Mouse (Mus musculus): ENCODE measurements around the gene Bloc1s6.

Gene Bloc1s6

GRCm38 (mm10) chr2:122737894-122738830 lies at the start of gene Bloc1s6:
Bloc1s6 (plus strand) TSS chr2:122738503.
- in situ Hi-C loops (cut with MboI, MseI), result loop anchor here (25.0 kb wide), 1 partner anchor 1276 kb away; the partner anchor contains the start of genes Hypk, Mfap1b and Serinc4

DNA sequence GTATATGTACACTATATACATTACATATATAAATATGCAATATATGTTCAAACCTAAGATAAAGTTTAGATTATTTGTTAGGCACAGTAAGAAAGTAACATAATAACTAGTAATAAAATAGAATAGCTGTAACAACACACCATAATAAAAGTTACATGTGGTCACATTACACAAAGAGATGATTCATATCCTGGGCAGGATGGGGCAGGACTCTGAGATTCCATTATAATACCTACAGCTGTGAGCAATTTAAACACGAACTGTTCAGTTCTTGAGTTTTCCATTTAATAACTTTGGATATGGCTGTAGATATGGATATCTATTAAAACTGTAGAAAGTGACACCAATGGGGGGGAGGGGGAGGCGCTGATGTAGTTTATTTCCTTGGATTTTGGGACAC lies 40.8 kb upstream of the Bloc1s6 start:
- in situ Hi-C loops (cut with MboI, MseI), result no loop called here

- in situ Hi-C loops (cut with MboI, MseI), result no loop called here
Observed at GRCm38 (mm10) chr2:122701012-122701411, 37.3 kb upstream of the Bloc1s6 start.

- in situ Hi-C loops (cut with MboI, MseI), result no loop called here
Observed at GRCm38 (mm10) chr2:122701871-122702180, 36.5 kb upstream of the Bloc1s6 start.

DNA sequence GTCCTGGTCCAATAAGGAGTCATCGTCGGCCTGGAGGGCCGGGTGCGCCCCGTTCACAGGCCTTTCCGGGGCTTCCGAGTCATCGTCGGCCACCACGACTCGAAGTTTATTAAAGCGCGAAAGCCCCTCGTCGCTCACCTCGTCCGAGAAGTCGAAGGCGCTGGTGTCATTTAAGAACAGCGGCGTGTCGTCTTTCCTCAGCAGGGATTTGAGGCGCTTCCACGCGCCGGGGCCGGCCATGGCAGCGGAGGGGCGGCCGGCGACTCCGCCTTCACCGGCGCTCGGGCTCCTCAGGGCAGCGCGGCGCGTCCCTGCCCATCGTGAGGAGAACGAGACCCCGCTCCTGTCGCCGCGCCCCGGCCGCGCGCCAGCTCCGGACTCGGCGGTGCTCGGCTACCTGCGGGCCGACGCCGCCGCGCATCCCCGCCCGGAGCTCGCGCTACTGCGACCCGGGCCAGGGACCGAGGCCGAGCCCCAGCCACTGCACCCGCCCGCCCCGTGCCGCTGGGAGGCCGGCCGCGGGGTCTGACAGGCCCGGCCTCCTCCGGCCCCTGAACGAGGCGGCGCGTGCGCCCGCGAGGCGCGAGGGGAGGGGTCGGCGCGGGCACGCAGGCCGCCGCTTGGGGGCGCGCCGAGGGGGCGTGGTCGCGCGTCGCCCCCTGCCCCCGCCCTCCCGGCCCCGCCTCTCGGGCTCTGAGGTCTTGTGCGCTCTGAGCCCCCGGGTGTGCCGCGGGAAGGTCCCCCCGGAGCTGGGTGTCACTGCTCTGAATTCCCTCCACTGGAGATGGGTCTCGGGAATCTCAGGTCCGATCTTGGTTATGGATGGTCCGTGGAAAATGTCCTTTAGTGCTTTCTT lies 35.9 kb upstream of the Bloc1s6 start, which contains the start of gene Slc30a4:
Gene Slc30a4 (minus strand): TSS at position 483 of the 856 bp plus-strand sequence.
- in situ Hi-C loops (cut with MboI, MseI), result no loop called here

DNA sequence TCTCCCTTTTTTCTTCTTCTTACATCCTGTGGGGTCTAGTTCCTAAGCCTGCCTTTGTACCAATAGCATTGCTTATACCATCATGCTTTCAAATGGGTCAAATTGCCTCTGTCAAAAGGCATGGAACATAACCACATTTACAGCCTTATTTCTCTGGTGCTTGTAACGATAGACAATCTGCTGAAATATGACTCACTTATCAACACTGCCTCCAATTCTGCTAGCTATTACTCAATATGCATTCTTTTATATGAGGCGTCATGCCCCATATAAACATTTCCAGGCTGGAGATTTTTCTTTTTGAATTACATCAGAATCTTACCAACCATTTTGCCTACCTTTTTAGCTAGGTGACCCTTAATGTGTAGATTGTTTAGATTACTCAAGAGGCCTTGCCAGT lies 33.7 kb upstream of the Bloc1s6 start:
- in situ Hi-C loops (cut with MboI, MseI), result no loop called here

GRCm38 (mm10) chr2:122708080-122708479 lies 30.2 kb upstream of the Bloc1s6 start:
- in situ Hi-C loops (cut with MboI, MseI), result no loop called here

- in situ Hi-C loops (cut with MboI, MseI), result no loop called here
Observed at GRCm38 (mm10) chr2:122709156-122709555, 29.1 kb upstream of the Bloc1s6 start.

DNA sequence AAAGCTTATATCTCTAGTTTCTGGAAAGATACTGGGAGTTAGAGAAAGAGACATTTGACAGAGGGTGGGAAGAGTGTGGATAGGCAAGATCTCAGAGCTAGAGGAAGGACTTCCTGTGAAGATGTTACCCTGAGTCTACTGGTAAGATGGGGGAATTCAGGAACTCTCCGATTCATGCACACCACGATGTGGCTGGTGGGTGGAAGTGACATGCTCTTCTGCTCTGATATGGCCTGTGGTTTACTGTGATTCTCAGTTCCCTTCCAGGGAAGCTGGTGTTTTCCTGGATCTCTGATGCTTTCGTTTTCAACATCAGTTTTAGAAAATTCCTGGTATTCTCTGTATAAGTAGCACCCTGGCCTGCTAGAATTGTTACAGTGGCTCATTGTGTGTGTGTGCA lies 26.4 kb upstream of the Bloc1s6 start:
- in situ Hi-C loops (cut with MboI, MseI), result no loop called here

DNA sequence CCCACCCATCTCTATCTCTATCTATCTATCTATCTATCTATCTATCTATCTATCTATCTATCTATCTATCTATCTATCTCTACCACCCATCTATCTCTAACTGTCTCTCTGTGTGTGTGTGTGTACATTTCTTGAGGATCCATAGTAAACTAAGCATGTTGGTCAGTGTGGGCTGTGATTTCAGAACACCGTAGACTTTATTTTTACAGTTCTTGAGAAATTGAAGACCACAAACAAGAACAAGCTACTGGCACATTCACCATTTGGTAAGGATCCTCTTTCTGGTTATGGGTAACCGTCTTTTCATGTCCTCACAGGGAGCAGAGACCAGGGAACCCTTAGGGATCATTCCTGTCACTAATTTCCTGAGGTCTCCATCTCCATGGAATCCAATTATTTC lies 25.5 kb upstream of the Bloc1s6 start:
- in situ Hi-C loops (cut with MboI, MseI), result no loop called here

- in situ Hi-C loops (cut with MboI, MseI), result no loop called here
Observed at GRCm38 (mm10) chr2:122715148-122715692, 23.1 kb upstream of the Bloc1s6 start.

DNA sequence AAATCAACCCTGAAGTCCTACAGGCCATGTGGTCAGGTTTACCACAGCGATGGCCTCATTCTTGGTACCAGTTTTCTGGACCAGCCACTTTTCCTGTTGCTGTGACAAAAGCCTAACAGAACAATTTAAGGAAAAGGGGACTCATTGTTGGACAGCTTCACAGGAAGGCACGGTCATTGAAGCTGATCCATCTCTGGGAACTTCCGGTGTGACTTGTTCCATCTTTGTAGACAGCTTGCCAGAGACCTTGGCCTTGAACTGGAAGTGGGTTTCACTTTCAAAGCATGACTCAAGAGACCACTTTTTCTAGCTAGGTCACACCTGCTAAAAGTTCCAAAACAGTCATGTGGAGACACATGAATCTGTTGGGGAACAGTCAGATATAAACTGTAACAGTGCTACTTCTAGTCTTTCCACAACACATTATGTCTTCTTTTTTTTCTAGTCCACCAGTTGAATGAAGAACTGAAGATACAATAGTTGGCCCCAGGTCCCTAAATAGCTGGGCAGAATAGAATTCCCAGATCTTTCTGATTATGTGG lies 21.9 kb upstream of the Bloc1s6 start:
- in situ Hi-C loops (cut with MboI, MseI), result no loop called here

GRCm38 (mm10) chr2:122719232-122719631 lies 19.1 kb upstream of the Bloc1s6 start:
- in situ Hi-C loops (cut with MboI, MseI), result no loop called here

DNA sequence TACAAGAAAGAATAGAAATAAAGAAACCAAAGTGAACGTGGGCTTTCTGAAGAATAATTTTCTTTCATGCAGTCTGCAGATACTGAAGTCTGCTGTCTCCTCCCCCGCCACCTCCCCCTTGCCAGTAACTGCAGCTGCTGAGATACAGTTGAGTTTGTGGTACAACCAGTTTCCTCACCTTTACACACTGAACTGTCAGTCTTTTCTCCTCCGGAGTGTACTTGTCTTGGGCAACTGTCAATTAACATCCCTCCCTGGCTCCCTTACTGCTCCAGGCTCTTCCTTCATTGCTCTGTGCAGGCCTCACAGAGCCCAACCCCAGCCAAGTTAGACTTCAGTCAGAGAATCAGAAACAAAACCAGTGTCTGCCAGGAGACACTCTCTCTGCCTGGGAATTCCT lies 17.7 kb upstream of the Bloc1s6 start:
- in situ Hi-C loops (cut with MboI, MseI), result no loop called here

DNA sequence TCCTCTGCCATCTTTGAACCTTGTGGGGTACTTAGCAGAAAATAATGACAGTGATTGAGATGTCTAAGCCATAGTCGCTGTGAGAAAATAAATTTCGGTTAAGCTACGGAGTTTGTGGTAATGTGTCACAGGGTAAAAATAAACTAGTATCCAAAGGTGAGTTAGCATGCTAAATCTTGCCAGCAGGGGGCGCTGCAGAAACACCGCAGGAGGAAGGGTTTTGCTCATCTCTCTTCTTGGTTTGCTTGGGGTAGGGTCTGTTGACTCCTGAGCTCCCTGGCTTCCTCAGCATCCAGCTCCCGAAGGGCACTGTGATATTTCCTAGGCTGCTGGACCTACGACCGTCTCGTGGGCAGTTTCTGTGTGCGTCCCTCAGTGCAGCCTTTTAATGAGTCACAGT lies 12.7 kb upstream of the Bloc1s6 start:
- in situ Hi-C loops (cut with MboI, MseI), result loop anchor here (25.0 kb wide), 1 partner anchor 1263 kb away; the partner anchor contains the start of genes Hypk, Mfap1b and Serinc4

- in situ Hi-C loops (cut with MboI, MseI), result loop anchor here (25.0 kb wide), 1 partner anchor 1269 kb away; the partner anchor contains the start of genes Hypk, Mfap1b and Serinc4
Observed at GRCm38 (mm10) chr2:122731456-122731855, 6.8 kb upstream of the Bloc1s6 start.

DNA sequence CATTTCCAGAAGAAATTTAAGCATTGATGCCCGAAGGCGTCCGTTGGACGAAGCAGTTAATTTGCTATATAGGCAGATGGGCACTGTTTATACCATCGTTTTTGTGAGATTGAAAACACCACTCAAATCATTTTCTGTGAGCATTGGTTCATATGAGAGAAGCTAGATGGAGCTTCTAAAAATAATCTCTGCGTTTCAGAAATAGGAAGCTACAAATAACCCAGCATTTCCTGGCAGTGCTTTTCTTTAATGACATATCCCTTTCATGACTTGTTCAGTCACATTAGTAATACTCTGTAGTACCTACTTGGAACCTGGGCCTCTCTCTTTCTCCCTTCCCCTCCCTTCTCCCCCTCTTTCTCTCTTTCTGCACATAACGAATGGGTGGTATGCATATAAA lies 720 bp downstream of the Bloc1s6 start:
- in situ Hi-C loops (cut with MboI, MseI), result loop anchor here (25.0 kb wide), 1 partner anchor 1277 kb away; the partner anchor contains the start of genes Hypk, Mfap1b and Serinc4

DNA sequence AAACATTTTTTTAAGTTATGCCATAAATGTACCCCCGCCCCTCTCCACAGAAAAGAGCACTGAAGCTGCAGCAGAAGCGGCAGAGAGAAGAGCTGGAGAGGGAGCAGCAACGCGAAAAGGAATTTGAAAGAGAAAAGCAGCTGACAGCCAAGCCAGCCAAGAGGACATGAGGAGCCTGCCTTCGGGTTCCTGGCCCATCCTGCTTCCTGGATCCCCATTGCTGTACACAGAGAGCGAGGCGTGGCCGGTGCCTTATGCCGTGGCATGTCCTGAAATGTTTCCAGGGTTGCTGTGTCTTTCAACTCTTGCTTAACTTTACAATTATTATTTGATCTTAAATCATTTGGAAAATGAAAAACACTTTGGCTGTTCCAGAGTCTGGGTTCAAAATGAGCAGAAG lies 8.2 kb downstream of the Bloc1s6 start:
- in situ Hi-C loops (cut with MboI, MseI), result loop anchor here (25.0 kb wide), 1 partner anchor 1284 kb away; the partner anchor contains the start of genes Hypk, Mfap1b and Serinc4

- in situ Hi-C loops (cut with MboI, MseI), result loop anchor here (5.0 kb wide), 2 partner anchors 122 to 182 kb away; no protein-coding TSS in a partner anchor
Observed at GRCm38 (mm10) chr2:122753739-122754343, 15.5 kb downstream of the Bloc1s6 start.

DNA sequence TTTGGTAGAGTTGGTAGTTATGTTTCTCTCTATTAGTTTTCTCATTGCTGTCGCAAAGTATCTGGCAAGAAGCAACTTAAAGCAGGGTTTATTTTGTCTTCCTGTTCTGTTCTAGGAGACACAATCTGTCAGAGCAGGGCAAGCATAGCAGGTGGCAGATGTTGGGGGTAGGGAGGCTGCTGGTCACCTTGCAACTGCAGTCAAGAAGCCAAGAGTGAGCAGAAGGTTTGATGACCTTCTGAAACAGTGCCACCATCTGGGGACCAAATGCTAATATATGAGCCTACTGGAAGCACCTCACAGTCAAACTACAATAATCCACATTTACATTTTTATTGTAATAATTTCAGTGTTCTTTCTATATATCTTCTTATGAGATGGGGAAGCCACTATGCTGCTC lies 21.5 kb downstream of the Bloc1s6 start:
- in situ Hi-C loops (cut with MboI, MseI), result loop anchor here (5.0 kb wide), 2 partner anchors 87 to 377 kb away; no protein-coding TSS in a partner anchor

GRCm38 (mm10) chr2:122762991-122763390 lies 24.7 kb downstream of the Bloc1s6 start:
- in situ Hi-C loops (cut with MboI, MseI), result no loop called here
